Mouse (Mus musculus) stomach, postnatal 0 days (tissue): ENCODE data around the gene Nt5c2.

ENCODE experiments used
- CTCF ChIP-seq: IDR thresholded peaks from 2 replicates; pipeline ENCODE4 v1.5.1; 2016; ENCODE audit warnings: antibody characterized with exemption, low read depth, mild to moderate bottlenecking, moderate library complexity
- EP300 ChIP-seq: optimal IDR thresholded peaks from 2 replicates; pipeline ENCODE3; 2016; ENCODE audit warnings: antibody characterized with exemption

DNA sequence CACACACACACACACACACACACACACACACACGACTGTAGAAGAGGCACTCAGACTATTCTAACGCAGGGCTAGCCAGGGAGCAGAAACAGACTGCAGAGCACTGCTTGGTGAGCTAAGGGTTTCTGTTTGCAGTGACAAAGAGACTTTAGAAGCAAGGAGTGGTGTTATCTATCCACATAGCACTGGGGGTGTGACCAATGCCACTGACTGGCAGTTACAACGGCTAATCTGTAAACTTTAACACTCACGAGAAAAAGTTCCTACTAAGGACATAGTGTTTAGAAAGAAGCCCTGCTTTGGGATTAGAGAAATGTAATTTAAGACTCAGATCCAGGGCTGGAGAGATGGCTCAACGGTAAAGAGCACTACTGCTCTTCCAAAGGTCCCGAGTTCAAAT lies 15.2 kb downstream of the Nt5c2 start:
- TF ChIP-seq CTCF = no peak
- TF ChIP-seq EP300 = no peak
